Mouse (Mus musculus) layer of hippocampus, postnatal 36 days (tissue): ENCODE measurements around the gene Sh3bgrl. TPM values are rescaled to one million over a fixed set of nuclear protein-coding genes. Genes with fewer than 3 reads are reported as not detected.

Source experiments
- total RNA-seq, 2 experiments: library from RNA; stranded (reverse); gene quantifications; 2 replicates each; pipeline ENCODE4 v1.2.3; 2021

The Sh3bgrl gene
- total RNA-seq, 2 experiments from 2014 or later, result 84.8 to 93.0 TPM

Other genes starting within 250 kb of the Sh3bgrl start
- gene Hmgn5, start 82.0 kb upstream of the Sh3bgrl start, total RNA-seq, result 10 to 100 TPM; 10.1 to 10.3 TPM
- not detected for gene Gm6377, start 101.4 kb downstream of the Sh3bgrl start, total RNA-seq